8 mouse cellular contexts compared by ENCODE assay signal in genomic region chr2:79498990-79499755, GRCm38 (mm10). TPM values are rescaled to one million over a fixed set of nuclear protein-coding genes. Genes with fewer than 3 reads are reported as not detected.
DNase-seq lines count a peak whose midpoint lies in the region; ATAC-seq and TF ChIP-seq lines count a peak whose summit lies in the region.

No protein-coding gene starts in this region.

- no peak overlapping the region for H3K4me2 ChIP-seq in midbrain, embryonic 14.5 days (ENCODE audit: low read length)

- no peaks in the 10 kb centered on the region for H3K4me1 ChIP-seq in midbrain, embryonic 14.5 days (ENCODE audit: control insufficient read depth, insufficient read depth, low read length)

- no peaks in the 10 kb centered on the region for H3K9me3 ChIP-seq in midbrain, embryonic 14.5 days (ENCODE audit: control insufficient read depth, low read length)

- no peak overlapping the region for H3K9ac ChIP-seq in midbrain, embryonic 14.5 days (replicated peaks; ENCODE audit: low read length)

- H3K27me3 ChIP-seq in midbrain, embryonic 14.5 days (ENCODE audit: control insufficient read depth, insufficient read depth, low read length), result no peaks in the 10 kb centered on the region

- no peak overlapping the region for H3K4me3 ChIP-seq in gastrocnemius, adult 2 months
- H3K4me3 ChIP-seq in midbrain, embryonic 14.5 days (replicated peaks; ENCODE audit: low read depth, low read length), result no peak overlapping the region

- no peaks in the 10 kb centered on the region for H3K36me3 ChIP-seq in midbrain, embryonic 14.5 days (ENCODE audit: control insufficient read depth, insufficient read depth, low read length)

- peak; percentile 7 to 47 for DNase-seq in spleen, adult 18-20 months
- DNase-seq in spleen, adult 12 weeks (ENCODE audit: low spot score), result no peak
- peak; percentile 88 to 93 for DNase-seq in cerebellum, postnatal 25 days
- peak; percentile 55 for DNase-seq in gastrocnemius, adult 2 months
- peak; percentile 43 for DNase-seq in kidney, adult 11 months
- peak; percentile 77 to 87 for DNase-seq in left cerebral cortex, postnatal 25 days (ENCODE audit: low spot score in 2 of 2)
- peak; percentile 96 for DNase-seq in midbrain, embryonic 14.5 days
- DNase-seq in spleen, postnatal 36 days (ENCODE audit: low spot score in 2 of 2), result peak; percentile 13 to 22

- peak; percentile 75; the same call in 1 of the 2 replicates for ATAC-seq in midbrain, embryonic 14.5 days (ENCODE audit: low FRiP score, low TSS enrichment)

- intact Hi-C loops in gastrocnemius, adult 2 months (cut with DNase I), result loop anchor here (5.0 to 10.0 kb wide), 2 partner anchors 127 to 534 kb away; no protein-coding TSS in a partner anchor
- intact Hi-C loops in left cerebral cortex, postnatal 25 days (cut with DNase I), result loop anchor here (1.0 to 5.0 kb wide), 4 partner anchors 127 to 1450 kb away; no protein-coding TSS in a partner anchor

- 24% methylated on average over 10 of the region's 10 CpGs for WGBS in midbrain, embryonic 14.5 days

- no peak overlapping the region for H3K27ac ChIP-seq in gastrocnemius, adult 2 months
- H3K27ac ChIP-seq in midbrain, embryonic 14.5 days (replicated peaks; ENCODE audit: low read depth, low read length), result no peak overlapping the region

- TF ChIP-seq CTCF in gastrocnemius, adult 2 months (IDR thresholded peaks at IDR 0.05), result peak; percentile 65

RNA-seq across cellular contexts. Expression of gene Cerkl, which starts 42.6 kb away (rescaled TPM):
- under 1 TPM; 0.23 to 0.36 TPM for total RNA-seq in gastrocnemius, adult 2 months (2021)
- total RNA-seq in left cerebral cortex, postnatal 25 days (2021), result 1 to 10 TPM; 3.6 to 3.9 TPM
- 1.1 and 3.3 TPM in 2 replicates for polyA plus RNA-seq in midbrain, embryonic 14.5 days (2014; fragmentation: Nextera tagmentation; extraction: Ambion mirVana)

RNA-seq across cellular contexts. Expression of gene Neurod1, which starts 42.6 kb away (rescaled TPM):
- not detected for total RNA-seq in gastrocnemius, adult 2 months (2021)
- 10 to 100 TPM; 18.2 to 20.3 TPM for total RNA-seq in left cerebral cortex, postnatal 25 days (2021)
- polyA plus RNA-seq in midbrain, embryonic 14.5 days (2014; fragmentation: Nextera tagmentation; extraction: Ambion mirVana), result 37.0 and 40.2 TPM in 2 replicates

Comparison
In these comparisons a context has a peak if more than half of its experiments do, and no peak if none do; other contexts are left out.
1. RNA of gene Neurod1, which starts 42.6 kb away (total RNA-seq): 18.2 to 20.3 TPM in left cerebral cortex, postnatal 25 days; not detected in gastrocnemius, adult 2 months; every median in the first group is over 10 times any median in the second.